Mouse (Mus musculus) telencephalon, adult 2 months (tissue): Measurements from ENCODE around the gene Gm42688.

ENCODE experiments used
- DNase-seq: peaks from one replicate; pipeline ENCODE4 v3.0.0-alpha.2; 2011; ENCODE audit warnings: low read depth, low spot score

The Gm42688 gene

DNA sequence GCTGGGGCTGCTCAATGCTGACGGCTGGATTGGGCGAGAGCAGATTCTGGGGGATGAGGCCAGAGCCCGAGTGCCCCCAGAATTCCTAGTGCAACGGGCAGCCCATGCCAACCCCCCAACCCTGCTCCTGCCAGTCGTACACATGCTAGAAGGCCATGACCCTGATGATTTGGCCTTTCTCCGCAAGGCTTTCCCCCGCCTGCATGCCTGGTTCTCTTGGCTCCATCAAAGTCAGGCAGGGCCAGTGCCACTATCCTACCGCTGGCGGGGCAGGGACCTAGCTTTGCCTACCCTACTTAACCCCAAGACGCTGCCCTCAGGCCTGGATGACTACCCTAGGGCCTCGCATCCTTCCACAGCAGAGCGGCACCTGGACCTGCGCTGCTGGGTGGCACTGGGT lies 16.2 kb downstream of the Gm42688 start:
- no peak for DNase-seq

DNA sequence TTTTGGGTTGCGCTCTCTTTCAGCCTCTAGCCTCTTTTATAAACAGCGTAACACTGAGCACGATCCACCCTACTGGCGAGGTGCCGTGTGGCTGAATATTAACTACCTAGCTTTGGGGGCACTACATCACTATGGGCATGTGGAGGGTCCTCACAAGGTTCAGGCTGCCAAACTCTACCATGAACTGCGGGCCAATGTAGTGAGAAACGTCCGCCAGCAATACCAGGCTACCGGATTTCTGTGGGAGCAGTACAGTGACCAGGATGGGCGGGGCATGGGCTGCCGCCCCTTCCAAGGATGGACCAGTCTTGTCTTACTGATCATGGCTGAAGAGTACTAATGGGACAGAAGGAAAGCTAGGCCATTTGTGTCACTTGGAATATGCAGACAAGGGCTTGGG lies 17.0 kb downstream of the Gm42688 start:
- no peak for DNase-seq

DNA sequence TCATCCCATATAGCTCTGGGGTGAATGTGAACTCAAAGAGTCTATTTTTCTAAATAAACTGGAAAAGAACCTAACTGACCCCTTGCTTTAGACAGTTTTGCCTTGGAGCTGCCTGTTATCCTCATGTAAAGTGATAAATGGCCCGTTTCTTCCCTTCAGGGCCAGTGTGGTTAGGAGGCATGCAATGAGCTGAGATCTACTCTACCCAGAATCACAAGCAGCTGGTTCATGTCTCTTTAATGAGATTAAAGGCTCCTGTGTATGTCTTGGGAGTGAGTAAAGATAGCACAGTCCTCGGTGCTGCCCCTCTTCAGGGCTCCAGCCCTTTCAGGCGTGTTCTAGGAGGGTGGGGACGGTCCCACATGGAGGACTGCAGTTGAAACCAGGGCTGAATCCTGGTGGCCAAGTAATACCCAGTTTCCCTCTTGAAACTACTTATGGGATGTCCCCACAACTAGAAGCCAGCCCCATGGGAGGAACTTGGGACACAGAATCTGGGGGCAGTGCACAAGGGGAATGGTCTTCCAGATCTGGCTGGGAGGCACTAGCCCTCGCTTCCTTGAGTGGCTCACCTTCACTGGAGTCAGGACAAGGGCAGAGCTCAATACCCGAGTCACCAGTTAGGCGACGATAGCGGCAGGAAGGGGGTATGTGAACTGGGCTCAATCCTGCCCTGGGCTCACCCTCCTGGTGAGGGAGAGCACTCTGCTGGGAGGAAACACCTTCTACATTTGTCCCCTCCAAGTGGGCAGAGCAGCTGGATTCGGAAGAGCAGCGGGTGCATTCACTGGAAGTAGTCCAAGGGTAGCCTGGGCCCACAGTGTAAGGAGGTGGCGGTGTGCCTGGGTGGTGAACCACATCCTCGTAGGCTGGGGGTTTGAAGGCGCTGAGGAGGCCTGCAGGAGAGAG lies 17.7 kb downstream of the Gm42688 start:
- no peak for DNase-seq

DNA sequence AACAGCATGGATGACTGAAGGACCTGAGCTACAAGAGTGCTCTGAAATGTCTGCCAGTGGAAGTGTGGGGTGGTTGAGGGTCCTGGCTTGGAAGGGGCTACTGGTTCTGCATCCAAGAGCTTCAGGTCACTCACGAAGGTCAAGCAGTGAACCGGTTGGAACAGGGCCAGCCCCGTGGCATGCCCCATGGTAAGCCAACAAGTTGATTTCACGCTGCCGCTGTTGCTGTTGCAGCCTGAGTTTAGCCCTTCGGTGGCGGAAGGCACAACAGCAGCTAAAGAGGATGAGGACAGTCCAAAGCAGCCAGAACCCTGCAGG lies 18.3 kb downstream of the Gm42688 start:
- DNase-seq: no peak

DNA sequence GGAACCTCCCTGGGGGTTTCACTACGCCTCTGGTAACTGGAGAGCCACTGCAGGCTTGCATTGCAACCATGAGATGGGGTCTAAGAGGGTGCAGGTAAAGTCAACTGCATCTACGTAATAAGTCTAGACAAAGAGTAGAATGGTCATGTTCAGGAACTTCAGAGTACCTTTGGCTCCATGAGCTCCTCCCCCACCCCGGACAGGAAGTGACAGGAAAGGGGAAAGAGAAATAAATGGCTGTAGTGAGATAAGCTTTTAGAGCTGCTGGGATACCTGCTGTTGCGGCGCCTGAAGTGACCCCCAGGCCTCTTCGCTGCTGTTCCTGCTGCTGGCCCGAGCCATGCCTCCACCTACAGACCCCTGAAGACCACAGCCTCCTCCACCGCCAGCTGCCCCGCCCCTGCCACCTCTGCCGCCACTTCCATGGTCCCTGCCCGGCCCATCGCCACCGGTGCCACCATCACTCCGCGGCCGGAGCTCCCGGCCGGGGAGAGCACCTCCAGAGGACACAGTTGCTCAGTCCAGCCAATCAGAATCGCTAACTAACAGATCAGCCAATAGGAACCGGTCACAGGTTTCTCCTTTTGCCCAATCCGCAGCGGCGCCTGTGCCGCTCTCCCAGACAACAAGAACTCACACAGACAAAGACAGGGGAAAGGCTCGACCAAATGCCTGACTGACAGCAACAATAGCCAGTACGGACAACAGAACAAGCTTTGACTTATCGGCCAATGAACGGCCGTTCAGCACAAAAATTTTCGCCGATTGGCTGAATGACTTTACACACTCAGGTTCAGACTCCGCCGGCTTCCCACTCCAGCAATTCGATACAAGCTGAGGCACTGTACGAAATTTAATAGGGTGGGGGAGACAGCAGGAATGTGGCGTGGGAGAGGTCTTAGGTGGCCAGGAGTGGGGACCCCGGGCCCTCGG lies 19.8 kb downstream of the Gm42688 start, which contains the start of gene Wbp1:
Gene Wbp1, minus strand, starts transcription at position 630 of the 933 bp plus-strand sequence.
- DNase-seq: peak; percentile 100

- DNase-seq: no peak
Observed at GRCm38 (mm10) chr6:83121863-83122710, 20.7 kb downstream of the Gm42688 start.

DNA sequence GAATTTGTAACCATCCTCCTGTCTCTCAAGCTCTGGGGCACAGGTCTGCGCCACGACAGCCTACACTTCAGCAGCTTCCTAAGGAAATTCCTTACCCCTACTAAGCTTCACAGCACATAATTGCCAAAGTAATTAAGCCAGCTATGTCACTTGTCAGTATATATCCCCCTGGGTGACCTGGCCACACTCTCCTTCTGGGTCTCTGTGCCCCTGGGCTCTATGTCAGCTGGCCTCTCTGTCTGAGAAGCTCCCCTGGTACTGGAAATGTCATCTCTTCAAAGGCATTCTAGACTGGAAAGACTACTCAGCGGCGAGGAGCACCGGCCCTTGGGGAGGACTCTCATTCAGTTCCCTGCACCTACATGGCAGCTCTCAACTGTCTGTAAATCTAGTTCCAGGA lies 21.5 kb downstream of the Gm42688 start:
- no peak for DNase-seq

DNA sequence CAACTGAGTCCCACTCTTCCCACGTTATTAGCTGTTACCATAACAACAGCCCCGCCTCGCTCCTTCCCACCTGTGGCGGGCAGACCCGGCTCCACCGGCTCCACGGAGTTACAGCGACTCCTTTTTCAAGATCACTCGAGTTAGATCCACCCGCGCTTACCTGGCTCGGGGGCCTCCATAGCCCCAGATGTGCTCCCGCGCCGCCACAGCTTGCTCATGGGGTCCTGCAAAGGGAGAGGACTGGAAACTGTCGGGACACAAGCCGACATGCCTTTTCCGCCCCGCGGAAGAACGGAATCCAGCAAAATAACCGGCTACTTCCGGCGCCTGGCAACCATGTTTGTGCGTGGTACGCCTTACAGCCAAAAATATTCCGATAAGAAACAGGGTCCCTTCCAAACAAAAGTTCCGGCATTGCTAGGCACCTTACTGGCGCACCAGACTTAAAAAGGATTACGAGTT lies 23.5 kb downstream of the Gm42688 start:
- DNase-seq: peak; percentile 96

DNA sequence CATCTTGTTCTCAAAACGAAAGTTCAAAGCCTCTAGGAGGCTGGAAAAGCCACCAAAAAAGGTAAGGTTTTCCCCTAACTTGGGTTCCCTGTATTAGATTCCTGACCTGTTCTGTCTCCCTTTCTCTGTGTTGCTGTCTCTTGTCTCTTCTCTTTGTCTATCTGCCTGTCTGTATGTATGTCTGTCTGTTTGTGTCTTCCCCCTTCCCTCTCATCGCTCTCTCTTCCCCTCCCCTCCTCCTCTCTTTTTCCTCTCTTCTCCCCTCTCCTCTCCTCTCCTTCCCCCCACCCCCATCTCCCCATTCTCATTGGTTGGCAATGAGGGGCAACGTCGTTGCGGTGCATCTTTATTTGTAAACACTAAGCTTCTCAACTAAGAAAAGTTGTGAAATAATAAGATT lies 23.9 kb downstream of the Gm42688 start, which contains the start of gene Ino80b:
Gene Ino80b, minus strand, starts transcription at position 101 of the 400 bp plus-strand sequence.
- DNase-seq: no peak

GRCm38 (mm10) chr6:83127419-83127818 lies 26.0 kb downstream of the Gm42688 start:
- DNase-seq: no peak

GRCm38 (mm10) chr6:83131469-83132034 lies 30.1 kb downstream of the Gm42688 start:
- DNase-seq: no peak

- no peak for DNase-seq
Observed at GRCm38 (mm10) chr6:83132176-83132919, 30.9 kb downstream of the Gm42688 start.

DNA sequence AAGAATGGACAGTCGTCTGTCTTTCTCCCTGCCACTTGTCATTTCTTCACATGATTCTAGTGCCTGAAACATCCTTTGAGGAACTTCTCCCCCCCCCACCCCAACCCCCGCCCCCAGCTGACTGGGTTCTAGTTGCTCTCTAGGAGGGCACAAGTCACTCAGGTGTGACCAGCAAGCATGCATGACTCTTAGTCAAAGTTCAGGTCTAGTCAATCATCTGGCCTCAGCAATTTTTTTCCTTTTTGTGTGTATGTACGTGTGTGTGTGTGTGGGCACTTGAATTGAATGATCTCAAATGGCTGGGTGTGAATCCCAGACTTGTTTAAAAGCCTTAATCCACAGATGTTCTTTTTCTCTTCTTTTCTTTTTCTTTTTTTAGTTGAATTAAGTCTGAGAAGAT lies 32.8 kb downstream of the Gm42688 start:
- no peak for DNase-seq

DNA sequence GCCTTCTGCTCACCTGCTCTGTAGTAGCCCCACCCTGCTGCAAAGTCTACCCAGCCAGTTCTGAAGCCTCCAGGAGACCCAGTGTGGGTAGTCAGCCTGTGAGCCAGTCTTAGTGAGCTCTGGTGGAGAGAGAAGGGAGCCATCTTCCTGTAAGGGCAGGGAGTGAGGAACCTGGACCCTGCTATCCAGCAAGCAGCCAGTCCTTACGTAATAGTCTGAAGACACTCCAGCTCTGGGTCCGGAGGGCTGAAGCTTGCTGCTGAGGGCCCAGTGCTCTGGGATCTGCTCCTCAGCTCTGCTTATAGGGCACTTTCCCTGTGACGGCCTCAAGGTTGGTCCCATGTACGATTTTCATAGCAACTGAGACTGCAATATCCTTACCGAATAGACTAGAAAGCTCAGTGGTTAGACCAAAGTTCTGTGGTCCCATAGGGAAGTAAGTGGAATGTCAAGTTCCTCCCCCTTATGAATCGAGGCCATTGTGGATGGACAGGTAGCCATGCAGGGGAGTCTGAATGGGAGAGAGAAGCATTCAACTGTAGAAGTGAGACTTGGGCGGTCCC lies 33.6 kb downstream of the Gm42688 start, which contains the start of gene Rtkn:
Gene Rtkn, plus strand, starts transcription at position 513 of the 563 bp plus-strand sequence.
- DNase-seq: no peak

DNA sequence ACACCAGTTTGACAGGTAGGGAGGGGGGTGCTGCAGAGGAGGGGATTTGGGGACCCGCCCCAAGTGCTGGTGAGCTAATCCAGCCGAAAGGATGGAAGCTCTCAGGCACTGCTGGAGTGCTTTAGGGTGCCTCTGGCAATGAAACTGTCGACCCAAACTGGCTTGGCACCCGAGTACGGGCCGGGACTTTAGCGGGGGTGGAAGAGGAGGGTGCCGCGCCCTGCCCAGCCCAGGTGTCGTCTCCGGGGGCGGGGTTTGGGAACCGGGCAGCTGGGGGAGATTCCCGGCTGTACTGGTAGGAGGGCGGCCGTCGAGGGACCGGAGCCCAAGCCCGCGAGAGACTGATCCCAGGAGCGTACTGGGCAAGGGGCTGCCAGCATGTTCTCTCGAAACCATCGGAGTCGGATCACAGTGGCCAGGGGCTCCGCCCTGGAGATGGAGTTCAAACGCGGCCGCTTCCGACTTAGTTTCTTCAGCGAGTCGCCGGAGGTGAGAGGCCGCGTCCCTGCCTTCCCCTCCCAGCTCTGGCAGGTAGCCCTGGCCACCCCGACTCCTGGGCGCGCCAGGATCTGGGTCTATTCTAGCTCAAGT lies 34.2 kb downstream of the Gm42688 start:
- DNase-seq: no peak

GRCm38 (mm10) chr6:83136291-83136880 lies 35.0 kb downstream of the Gm42688 start:
- DNase-seq: no peak

DNA sequence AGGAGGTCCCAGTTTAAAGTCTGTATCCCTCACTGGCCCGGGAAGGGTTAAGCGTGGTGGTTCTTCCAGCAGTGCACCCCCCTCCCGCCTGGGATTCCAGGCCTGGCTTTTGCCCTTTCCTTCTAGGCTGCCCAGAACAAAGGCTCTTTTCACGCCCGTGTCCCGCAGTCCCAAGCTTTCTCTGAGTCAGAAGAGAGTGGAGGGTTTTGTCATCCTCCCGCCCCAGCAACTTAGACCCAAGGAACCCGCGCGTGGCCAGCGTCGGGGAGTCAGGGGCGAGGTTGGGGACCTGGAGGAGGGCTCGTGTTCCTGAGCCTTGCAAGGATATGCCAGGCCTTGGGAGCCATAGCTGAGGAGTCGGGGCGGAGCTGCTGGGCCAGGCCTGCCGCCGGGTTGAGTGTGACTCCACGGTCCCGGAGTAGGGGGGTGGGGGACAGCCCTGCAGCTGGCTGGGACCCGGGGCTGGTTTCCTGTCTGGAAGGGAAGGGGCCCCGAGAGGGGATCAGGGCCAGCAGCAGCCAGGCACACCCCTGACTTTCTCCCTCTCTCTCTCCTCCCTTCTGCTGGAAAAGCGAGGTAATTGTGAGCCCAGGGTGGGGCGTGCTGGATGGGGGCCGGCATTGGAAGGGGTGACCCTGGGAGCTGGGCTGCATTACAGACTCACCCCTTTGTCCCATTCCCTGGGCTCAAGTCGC lies 35.6 kb downstream of the Gm42688 start:
- peak; percentile 59 for DNase-seq

DNA sequence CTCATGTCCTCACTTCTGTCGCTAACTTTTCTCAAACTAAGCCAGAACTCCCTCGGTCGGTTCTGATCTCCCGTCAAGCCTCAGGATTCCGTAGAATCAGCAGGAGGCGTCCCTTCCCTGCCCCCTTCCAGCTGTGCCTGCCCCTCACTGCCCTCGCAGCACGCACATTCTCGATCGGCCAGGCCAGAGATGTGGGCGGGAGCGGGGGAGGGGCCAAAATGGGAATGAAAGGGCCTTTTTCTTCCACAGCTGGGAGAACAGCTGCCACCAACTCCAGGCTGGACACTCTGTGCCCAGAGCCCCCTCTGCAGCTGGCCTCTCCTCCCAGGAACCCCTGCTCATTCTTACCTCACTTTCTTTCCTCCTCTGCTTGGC lies 36.1 kb downstream of the Gm42688 start:
- peak; percentile 64 for DNase-seq
